Mouse (Mus musculus): ENCODE measurements around the gene Actr6.
"Not testable (repeated sequence)": the region's sequence is repeated elsewhere in the genome, so short reads cannot be mapped to it uniquely, and the experiment has no call there.

Actr6 gene

GRCm38 (mm10) chr10:89679448-89679847 lies 52.6 kb downstream of the Actr6 start:
- DNase-seq = no peak

- DNase-seq = no peak
Observed at GRCm38 (mm10) chr10:89678054-89678453, 54.0 kb downstream of the Actr6 start.

- no peak for DNase-seq
Observed at GRCm38 (mm10) chr10:89676609-89677008, 55.5 kb downstream of the Actr6 start.

DNA sequence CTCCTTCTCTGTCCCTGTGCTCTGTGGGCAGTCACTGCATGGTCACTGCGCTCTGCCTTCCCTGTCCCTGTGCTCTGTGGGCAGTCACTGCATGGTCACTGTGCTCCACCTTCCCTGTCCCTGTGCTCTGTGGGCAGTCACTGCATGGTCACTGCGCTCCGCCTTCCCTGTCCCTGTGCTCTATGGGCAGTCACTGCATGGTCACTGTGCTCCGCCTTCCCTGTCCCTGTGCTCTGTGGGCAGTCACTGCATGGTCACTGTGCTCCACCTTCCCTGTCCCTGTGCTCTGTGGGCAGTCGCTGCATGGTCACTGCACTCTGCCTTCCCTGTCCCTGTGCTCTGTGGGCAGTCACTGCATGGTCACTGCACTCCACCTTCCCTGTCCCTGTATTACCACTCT lies 61.7 kb downstream of the Actr6 start:
- DNase-seq = not testable (repeated sequence)

DNA sequence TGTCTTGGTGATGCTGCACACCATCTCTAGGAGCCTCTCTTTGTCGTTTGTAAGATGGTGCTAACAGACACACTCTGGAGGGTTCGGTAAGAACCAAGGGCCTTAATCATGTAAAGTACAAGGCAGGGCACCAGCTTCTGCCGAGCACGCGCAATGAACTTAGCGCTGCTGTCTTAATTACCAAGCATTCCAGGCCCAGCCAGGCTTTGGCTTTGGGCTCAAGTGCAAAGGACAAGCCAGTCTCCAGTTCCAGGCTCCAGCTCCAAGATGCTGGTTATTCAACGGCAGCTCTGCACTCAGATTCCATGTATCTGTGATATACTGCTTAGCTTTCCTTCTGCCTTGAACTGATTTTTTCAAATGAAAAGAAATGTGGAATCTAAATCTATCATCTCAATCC lies 64.5 kb downstream of the Actr6 start:
- DNase-seq = no peak

DNA sequence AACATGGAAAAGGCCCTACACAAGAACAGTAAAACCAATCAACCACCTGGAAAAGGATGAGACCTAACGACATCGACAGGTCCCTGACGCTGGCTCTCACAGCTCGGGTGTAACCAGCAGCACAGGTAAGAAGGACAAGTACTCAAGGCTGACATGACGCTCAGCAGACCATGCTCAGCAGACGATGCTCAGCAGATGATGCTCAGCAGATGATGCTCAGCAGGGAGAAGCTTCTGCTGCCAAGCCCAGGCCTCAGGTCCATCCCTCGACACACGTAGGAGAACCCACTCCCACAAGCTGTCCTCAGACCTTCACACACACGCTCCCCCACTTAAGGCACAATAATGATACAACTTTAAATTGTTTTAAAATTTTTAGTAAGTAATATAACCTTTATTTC lies 66.4 kb downstream of the Actr6 start:
- DNase-seq = no peak

- DNase-seq = no peak
Observed at GRCm38 (mm10) chr10:89664977-89665645, 67.0 kb downstream of the Actr6 start.

Measured in B cell, adult 2 months (primary cell).